Mouse (Mus musculus) ES-Bruce4 (cell line): ENCODE results near the gene Gm382. TPM values are rescaled to one million over a fixed set of nuclear protein-coding genes. Genes with fewer than 3 reads are reported as not detected.
A peak's percentile ranks its signal among the peaks of the same experiment; 100 is the strongest.

ENCODE experiments used
- H3K27ac ChIP-seq: 2 replicates; pipeline ENCODE4 v1.5.1; 2012; ENCODE audit warnings: low read length, inconsistent platforms; ENCODE audit not compliant: insufficient read depth
- H3K27me3 ChIP-seq: 2 replicates; pipeline ENCODE4 v1.6.1; 2012; ENCODE audit warnings: mild to moderate bottlenecking, low read length, inconsistent platforms; ENCODE audit not compliant: control insufficient read depth, poor library complexity, insufficient read depth, severe bottlenecking
- H3K36me3 ChIP-seq: 2 replicates; pipeline ENCODE4 v1.6.1; 2012; ENCODE audit warnings: inconsistent platforms, mild to moderate bottlenecking, low read length, moderate library complexity; ENCODE audit not compliant: control insufficient read depth, poor library complexity, insufficient read depth, severe bottlenecking
- H3K4me1 ChIP-seq: one replicate; pipeline ENCODE4 v1.8.1; 2011; ENCODE audit warnings: low read length; ENCODE audit not compliant: control insufficient read depth, insufficient read depth
- H3K4me3 ChIP-seq: 2 replicates; pipeline ENCODE4 v1.5.1; 2011; ENCODE audit warnings: low read depth, mild to moderate bottlenecking, low read length
- H3K9ac ChIP-seq: 2 replicates; pipeline ENCODE4 v1.6.1; 2012; ENCODE audit warnings: low read depth, mild to moderate bottlenecking, inconsistent platforms; ENCODE audit not compliant: poor library complexity, severe bottlenecking
- H3K9me3 ChIP-seq: replicated peaks from 2 replicates; pipeline ENCODE4 v1.6.1; 2012; ENCODE audit warnings: mild to moderate bottlenecking, low read length, inconsistent platforms; ENCODE audit not compliant: control insufficient read depth, poor library complexity, insufficient read depth, severe bottlenecking
- CTCF ChIP-seq: IDR thresholded peaks from one replicate; pipeline ENCODE4 v1.8.1; 2011; ENCODE audit warnings: low read depth, low read length
- EP300 ChIP-seq: IDR thresholded peaks from 2 replicates; pipeline ENCODE4 v1.6.1; 2011; ENCODE audit warnings: low read depth, low read length; ENCODE audit not compliant: insufficient read depth
- POLR2A ChIP-seq: IDR thresholded peaks from one replicate; pipeline ENCODE4 v1.8.1; 2011; ENCODE audit warnings: low read length; ENCODE audit not compliant: insufficient read depth
- polyA plus RNA-seq: library from polyadenylated mRNA; stranded (reverse); fragments of >200 nt; gene quantifications from 2 replicates; pipeline ENCODE4 v1.2.4, GENCODE M21; 2011; ENCODE audit warnings: low read depth; ENCODE audit not compliant: missing spikeins, insufficient read depth, insufficient read length

The Gm382 gene
- polyA plus RNA-seq = not detected in 2 replicates

DNA sequence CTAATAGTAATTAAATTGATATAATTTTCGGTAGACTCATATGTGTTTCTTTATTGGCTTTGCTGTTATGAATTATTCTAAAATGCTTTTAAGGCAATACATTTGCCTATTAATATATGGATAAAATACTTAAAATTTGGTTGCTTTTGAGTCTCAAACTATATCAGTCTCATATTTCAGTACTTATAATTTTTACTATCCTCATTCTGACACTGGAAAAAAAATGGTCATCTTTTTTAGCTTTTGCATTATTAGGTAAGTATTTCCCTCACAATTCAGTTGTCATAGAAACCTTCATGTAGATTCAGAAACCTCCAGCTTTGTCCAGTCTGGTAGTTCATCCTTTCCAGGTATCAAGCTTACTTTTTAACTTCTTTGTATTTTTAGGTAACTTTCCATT is at the start of gene Gm382:
Gene Gm382 (plus strand): TSS at position 301 of the 400 bp plus-strand sequence.
- H3K9ac ChIP-seq = no peak within 1 kb of the TSS

GRCm38 (mm10) chrX:127070179-127070578 is 30.4 kb downstream of the Gm382 start:
- H3K4me1 ChIP-seq = no peaks in the 10 kb centered on the region
- H3K9me3 ChIP-seq = no peaks in the 10 kb centered on the region
- no peak overlapping the region for H3K27ac ChIP-seq
- no peak overlapping the region for H3K9ac ChIP-seq
- H3K36me3 ChIP-seq = no peaks in the 10 kb centered on the region
- TF ChIP-seq CTCF = no peak
- no peak for TF ChIP-seq POLR2A
- no peak overlapping the region for H3K4me3 ChIP-seq
- no peaks in the 10 kb centered on the region for H3K27me3 ChIP-seq

More for the DNA sequence above, at the start of gene Gm382:
- Histone ChIP-seq H3K27ac (no peak within 1 kb of the TSS), H3K27me3 (no peaks in the 10 kb centered on the region), H3K36me3 (no peaks in the 10 kb centered on the region), H3K4me1 (no peaks in the 10 kb centered on the region), H3K9me3 (no peaks in the 10 kb centered on the region), H3K4me3 (no peak within 1 kb of the TSS)
- no peak for TF ChIP-seq EP300

- no peak overlapping the region for H3K4me3 ChIP-seq
- peaks cover 2% of the 10 kb centered on the region; the same call in 1 of the 2 replicates for H3K9me3 ChIP-seq
- no peaks in the 10 kb centered on the region for H3K4me1 ChIP-seq
- H3K27ac ChIP-seq = peak overlapping the region; percentile 56
- H3K9ac ChIP-seq = no peak overlapping the region
- H3K27me3 ChIP-seq = no peaks in the 10 kb centered on the region
- no peaks in the 10 kb centered on the region for H3K36me3 ChIP-seq
- no peak for TF ChIP-seq CTCF
- TF ChIP-seq POLR2A = no peak
- TF ChIP-seq EP300 = no peak
These were observed 51.5 kb downstream of the Gm382 start for GRCm38 (mm10) chrX:127091282-127091681.

GRCm38 (mm10) chrX:127093036-127093435 is 53.3 kb downstream of the Gm382 start:
- H3K36me3 ChIP-seq = no peaks in the 10 kb centered on the region
- peaks cover 2% of the 10 kb centered on the region for H3K9me3 ChIP-seq
- no peak for TF ChIP-seq POLR2A
- no peak for TF ChIP-seq CTCF
- TF ChIP-seq EP300 = no peak
- H3K27me3 ChIP-seq = no peaks in the 10 kb centered on the region
- no peak overlapping the region for H3K9ac ChIP-seq
- no peak overlapping the region for H3K4me3 ChIP-seq
- H3K4me1 ChIP-seq = no peaks in the 10 kb centered on the region
- no peak overlapping the region for H3K27ac ChIP-seq

- peaks cover 2% of the 10 kb centered on the region for H3K9me3 ChIP-seq
- H3K27ac ChIP-seq = no peak overlapping the region
These were observed 54.2 kb downstream of the Gm382 start for GRCm38 (mm10) chrX:127093961-127094360.

GRCm38 (mm10) chrX:127104341-127104740 is 64.6 kb downstream of the Gm382 start:
- H3K36me3 ChIP-seq = no peaks in the 10 kb centered on the region
- no peak for TF ChIP-seq CTCF
- TF ChIP-seq POLR2A = no peak
- TF ChIP-seq EP300 = no peak
- H3K27me3 ChIP-seq = no peaks in the 10 kb centered on the region
- H3K9ac ChIP-seq = no peak overlapping the region
- no peak overlapping the region for H3K27ac ChIP-seq
- no peaks in the 10 kb centered on the region for H3K4me1 ChIP-seq
- no peaks in the 10 kb centered on the region for H3K9me3 ChIP-seq
- no peak overlapping the region for H3K4me3 ChIP-seq

More at GRCm38 (mm10) chrX:127093961-127094360, 54.2 kb downstream of the Gm382 start:
- H3K4me1 ChIP-seq = no peaks in the 10 kb centered on the region
- TF ChIP-seq CTCF (no peak), EP300 (0 out of 2 replicates have a peak, but pooled peaks have one; percentile 54), POLR2A (no peak)
- H3K9ac ChIP-seq = no peak overlapping the region
- H3K4me3 ChIP-seq = no peak overlapping the region
- no peaks in the 10 kb centered on the region for H3K27me3 ChIP-seq
- H3K36me3 ChIP-seq = no peaks in the 10 kb centered on the region

Other genes with a start within 250 kb of the Gm382 start
- not detected in 2 replicates for gene 4932411N23Rik, start 224.1 kb upstream of the Gm382 start, polyA plus RNA-seq